Mouse (Mus musculus): ENCODE measurements around the gene Gprc5a.

DNA sequence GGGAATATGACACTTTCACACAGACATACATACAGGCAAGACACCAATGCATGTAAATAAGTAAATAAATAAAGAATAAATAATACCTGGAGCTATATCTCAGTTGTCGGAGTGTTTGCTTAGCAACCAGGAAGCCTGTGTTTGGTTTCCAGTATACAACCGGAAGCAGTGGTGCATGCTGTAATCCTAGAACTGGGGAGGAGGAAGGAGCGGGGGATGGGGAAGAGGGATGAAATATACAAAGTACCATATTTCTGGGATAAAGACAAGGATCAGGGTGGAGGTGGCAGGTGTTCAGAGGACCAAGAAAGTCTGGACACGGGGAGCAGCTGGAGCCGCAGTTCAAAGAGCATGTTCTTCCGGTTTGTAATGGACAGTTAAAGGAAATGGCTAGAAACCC, 16.9 kb upstream of the Gprc5a start:
- TF ChIP-seq USF1 (IDR thresholded peaks at IDR 0.05; ENCODE audit: low read depth), result no peak
- TF ChIP-seq CTCF (IDR thresholded peaks at IDR 0.05; ENCODE audit: control insufficient read depth, insufficient read depth, insufficient read length), result no peak
